Mouse (Mus musculus): ENCODE data around the gene Plekhg1. TPM values are rescaled to one million over a fixed set of nuclear protein-coding genes. Genes with fewer than 3 reads are reported as not detected.

The Plekhg1 gene
- total and polyA plus RNA-seq, 3 experiments: 0.60 to 0.97 (median 0.68) TPM

- H3K4me2 ChIP-seq (ENCODE audit: insufficient read depth, low read depth, poor library complexity, severe bottlenecking): no peak overlapping the region
- dilution Hi-C loops (cut with MboI; ENCODE audit: extremely low pct_ligation_motif_present, extremely low pct_unique_long_range_greater_than_20kb, low sequenced_read_pairs) (no loop called here), in situ Hi-C loops (cut with MboI; ENCODE audit: low pct_ligation_motif_present, low pct_unique_long_range_greater_than_20kb, low sequenced_read_pairs) (no loop called here)
- no peak for TF ChIP-seq MXI1 (IDR thresholded peaks at IDR 0.05; ENCODE audit: low read depth, low read length)
- no peak for TF ChIP-seq POLR2AphosphoS2 (IDR thresholded peaks at IDR 0.05; ENCODE audit: low read depth, low read length)
- H3K36me3 ChIP-seq (replicated peaks in 1 of 2; ENCODE audit: control insufficient read depth in 1 of 2, insufficient read depth in 1 of 2, low read length in 1 of 2): peaks cover 36 to 67% of the 10 kb centered on the region in 2 experiments
- peaks cover 33% of the 10 kb centered on the region for H3K79me2 ChIP-seq (replicated peaks; ENCODE audit: control insufficient read depth, extremely low read depth, insufficient read depth, poor library complexity, severe bottlenecking)
- peaks cover 10% of the 10 kb centered on the region for H3K9me3 ChIP-seq (replicated peaks; ENCODE audit: low read length)
- no peak overlapping the region for H3K9ac ChIP-seq (ENCODE audit: insufficient read depth, low read depth)
- no peaks in the 10 kb centered on the region for H3K27me3 ChIP-seq (replicated peaks)
- H3K4me1 ChIP-seq (ENCODE audit: control insufficient read depth in 1 of 2, insufficient read depth in 2 of 2): peaks cover 7 to 38% of the 10 kb centered on the region in 2 experiments; a peak in 3 of 4 replicates
- no peak overlapping the region for H3K4me3 ChIP-seq (replicated peaks in 1 of 3; ENCODE audit: low read depth in 2 of 3, low read length in 2 of 3, poor library complexity in 1 of 3)
- no peak overlapping the region for H3K27ac ChIP-seq (ENCODE audit: insufficient read depth, low read depth)
- DNase-seq (ENCODE audit: extremely low read depth): no peak
These were observed 236.5 kb downstream of the Plekhg1 start for GRCm38 (mm10) chr10:3976623-3977010.

- Histone ChIP-seq H3K9me3 (replicated peaks; ENCODE audit: low read length) (peaks cover 10% of the 10 kb centered on the region), H3K27me3 (replicated peaks) (no peaks in the 10 kb centered on the region), H3K4me2 (ENCODE audit: insufficient read depth, low read depth, poor library complexity, severe bottlenecking) (no peak overlapping the region), H3K4me1 (ENCODE audit: control insufficient read depth in 1 of 2, insufficient read depth in 2 of 2) (peaks cover 7 to 29% of the 10 kb centered on the region in 2 experiments; a peak in 3 of 4 replicates), H3K9ac (ENCODE audit: insufficient read depth, low read depth) (no peak overlapping the region), H3K4me3 (replicated peaks in 1 of 3; ENCODE audit: low read depth in 2 of 3, low read length in 2 of 3, poor library complexity in 1 of 3) (no peak overlapping the region), H3K79me2 (replicated peaks; ENCODE audit: control insufficient read depth, extremely low read depth, insufficient read depth, poor library complexity, severe bottlenecking) (peaks cover 33% of the 10 kb centered on the region), H3K36me3 (replicated peaks in 1 of 2; ENCODE audit: control insufficient read depth in 1 of 2, insufficient read depth in 1 of 2, low read length in 1 of 2) (peaks cover 50 to 84% of the 10 kb centered on the region in 2 experiments), H3K27ac (ENCODE audit: insufficient read depth, low read depth) (no peak overlapping the region)
- in situ Hi-C loops (cut with MboI; ENCODE audit: low pct_ligation_motif_present, low pct_unique_long_range_greater_than_20kb, low sequenced_read_pairs) (no loop called here), dilution Hi-C loops (cut with MboI; ENCODE audit: extremely low pct_ligation_motif_present, extremely low pct_unique_long_range_greater_than_20kb, low sequenced_read_pairs) (no loop called here)
- no peak for DNase-seq (ENCODE audit: extremely low read depth)
- TF ChIP-seq ETS1 (conservative IDR thresholded peaks at IDR 0.05; ENCODE audit: low read depth, low read length): no peak
- TF ChIP-seq MXI1 (IDR thresholded peaks at IDR 0.05; ENCODE audit: low read depth, low read length): no peak
- TF ChIP-seq ZNF384 (IDR thresholded peaks at IDR 0.05; ENCODE audit: low read depth, low read length): no peak
These were observed 238.2 kb downstream of the Plekhg1 start for GRCm38 (mm10) chr10:3978326-3978725.

GRCm38 (mm10) chr10:3978792-3979488 lies 238.8 kb downstream of the Plekhg1 start:
- dilution Hi-C loops (cut with MboI; ENCODE audit: extremely low pct_ligation_motif_present, extremely low pct_unique_long_range_greater_than_20kb, low sequenced_read_pairs) (no loop called here), in situ Hi-C loops (cut with MboI; ENCODE audit: low pct_ligation_motif_present, low pct_unique_long_range_greater_than_20kb, low sequenced_read_pairs) (no loop called here)
- peaks cover 10% of the 10 kb centered on the region for H3K9me3 ChIP-seq (replicated peaks; ENCODE audit: low read length)
- H3K36me3 ChIP-seq (replicated peaks in 1 of 2; ENCODE audit: control insufficient read depth in 1 of 2, insufficient read depth in 1 of 2, low read length in 1 of 2): peaks cover 54 to 90% of the 10 kb centered on the region in 2 experiments
- TF ChIP-seq MYC (IDR thresholded peaks at IDR 0.05; ENCODE audit: low read depth, low read length) (no peak), CTCF (conservative IDR thresholded peaks at IDR 0.05 in 1 of 2, IDR thresholded peaks at IDR 0.05 in 1 of 2; ENCODE audit: low read depth in 2 of 2, low read length in 2 of 2) (no peak), MAX (IDR thresholded peaks at IDR 0.05; ENCODE audit: low read length) (no peak), SMC3 (IDR thresholded peaks at IDR 0.05; ENCODE audit: low read depth, low read length) (no peak), MEF2A (IDR thresholded peaks at IDR 0.05; ENCODE audit: borderline replicate concordance, low read depth, low read length) (no peak), ZKSCAN1 (IDR thresholded peaks at IDR 0.05; ENCODE audit: borderline replicate concordance, low read depth, low read length) (no peak), CHD1 (IDR thresholded peaks at IDR 0.05; ENCODE audit: low read depth, low read length) (no peak), MAFK (IDR thresholded peaks at IDR 0.05; ENCODE audit: insufficient replicate concordance, low read length) (no peak), TBP (conservative IDR thresholded peaks at IDR 0.05; ENCODE audit: low read depth, low read length) (no peak), POLR2AphosphoS2 (IDR thresholded peaks at IDR 0.05; ENCODE audit: low read depth, low read length) (no peak), RCOR1 (conservative IDR thresholded peaks at IDR 0.05; ENCODE audit: low read depth, low read length) (no peak), KAT2A (IDR thresholded peaks at IDR 0.05; ENCODE audit: insufficient replicate concordance, low read length) (no peak)
- no peak overlapping the region for H3K4me3 ChIP-seq (replicated peaks in 1 of 3; ENCODE audit: low read depth in 2 of 3, low read length in 2 of 3, poor library complexity in 1 of 3)
- DNase-seq (ENCODE audit: extremely low read depth): no peak
- peaks cover 7 to 29% of the 10 kb centered on the region in 2 experiments; a peak in 3 of 4 replicates for H3K4me1 ChIP-seq (ENCODE audit: control insufficient read depth in 1 of 2, insufficient read depth in 2 of 2)
- peaks cover 33% of the 10 kb centered on the region for H3K79me2 ChIP-seq (replicated peaks; ENCODE audit: control insufficient read depth, extremely low read depth, insufficient read depth, poor library complexity, severe bottlenecking)
- no peak overlapping the region for H3K4me2 ChIP-seq (ENCODE audit: insufficient read depth, low read depth, poor library complexity, severe bottlenecking)
- H3K27me3 ChIP-seq (replicated peaks): no peaks in the 10 kb centered on the region
- no peak overlapping the region for H3K27ac ChIP-seq (ENCODE audit: insufficient read depth, low read depth)
- no peak overlapping the region for H3K9ac ChIP-seq (ENCODE audit: insufficient read depth, low read depth)
